Mouse (Mus musculus) liver, embryonic 15.5 days (tissue): ENCODE measurements around the gene Ttc28. TPM values are rescaled to one million over a fixed set of nuclear protein-coding genes. Genes with fewer than 3 reads are reported as not detected.
"Not testable (repeated sequence)": the region's sequence is repeated elsewhere in the genome, so short reads cannot be mapped to it uniquely, and the experiment has no call there.

Experiments
- ATAC-seq: fragments of 200-750 bp; cut with Nextera tagmentation; 2 replicates; pipeline ENCODE4 v1.8.0; 2017; ENCODE audit warnings: moderate number of reproducible peaks, mild to moderate bottlenecking, moderate library complexity; ENCODE audit not compliant: insufficient read depth
- H3K27ac ChIP-seq: fragments of 300-500 bp; sonication (generic); replicated peaks from 2 replicates; pipeline ENCODE4 v1.5.1; 2015; ENCODE audit warnings: mild to moderate bottlenecking, inconsistent platforms
- H3K27me3 ChIP-seq: fragments of 300-500 bp; sonication (generic); 2 replicates; pipeline ENCODE4 v1.6.1; 2015; ENCODE audit warnings: mild to moderate bottlenecking, inconsistent platforms
- H3K36me3 ChIP-seq: fragments of 300-500 bp; sonication (generic); replicated peaks from 2 replicates; pipeline ENCODE4 v1.6.1; 2015; ENCODE audit warnings: moderate library complexity, mild to moderate bottlenecking, inconsistent platforms
- H3K4me1 ChIP-seq: fragments of 300-500 bp; sonication (generic); replicated peaks from 2 replicates; pipeline ENCODE4 v1.6.1; 2015; ENCODE audit warnings: inconsistent platforms
- H3K4me2 ChIP-seq: fragments of 300-500 bp; sonication (generic); 2 replicates; pipeline ENCODE4 v1.6.1; 2015; ENCODE audit warnings: moderate library complexity, mild to moderate bottlenecking, inconsistent platforms
- H3K4me3 ChIP-seq: fragments of 300-500 bp; sonication (generic); replicated peaks from 2 replicates; pipeline ENCODE4 v1.5.1; 2015; ENCODE audit warnings: mild to moderate bottlenecking, inconsistent platforms
- H3K9ac ChIP-seq: fragments of 300-500 bp; sonication (generic); 2 replicates; pipeline ENCODE4 v1.6.1; 2015; ENCODE audit warnings: moderate library complexity, mild to moderate bottlenecking, inconsistent platforms
- H3K9me3 ChIP-seq: fragments of 300-500 bp; sonication (generic); replicated peaks from 2 replicates; pipeline ENCODE4 v1.6.1; 2016; ENCODE audit warnings: inconsistent platforms
- WGBS: fragments of 180-500 bp; shearing (Covaris S2); methylation state at CpG from one replicate; pipeline ENCODE4 v1.1.7; 2015; ENCODE audit warnings: mixed read lengths; ENCODE audit not compliant: insufficient replicate concordance; 5-methylcytosine and 5-hydroxymethylcytosine counted together
- polyA plus RNA-seq: library from polyadenylated mRNA; unstranded; fragments of >200 nt; fragmentation: Nextera tagmentation; extraction: Ambion mirVana; gene quantifications from 2 replicates; pipeline ENCODE4 v1.2.1, GENCODE M21; 2015

Gene Ttc28
- polyA plus RNA-seq, result 1.1 and 1.5 TPM in 2 replicates

DNA sequence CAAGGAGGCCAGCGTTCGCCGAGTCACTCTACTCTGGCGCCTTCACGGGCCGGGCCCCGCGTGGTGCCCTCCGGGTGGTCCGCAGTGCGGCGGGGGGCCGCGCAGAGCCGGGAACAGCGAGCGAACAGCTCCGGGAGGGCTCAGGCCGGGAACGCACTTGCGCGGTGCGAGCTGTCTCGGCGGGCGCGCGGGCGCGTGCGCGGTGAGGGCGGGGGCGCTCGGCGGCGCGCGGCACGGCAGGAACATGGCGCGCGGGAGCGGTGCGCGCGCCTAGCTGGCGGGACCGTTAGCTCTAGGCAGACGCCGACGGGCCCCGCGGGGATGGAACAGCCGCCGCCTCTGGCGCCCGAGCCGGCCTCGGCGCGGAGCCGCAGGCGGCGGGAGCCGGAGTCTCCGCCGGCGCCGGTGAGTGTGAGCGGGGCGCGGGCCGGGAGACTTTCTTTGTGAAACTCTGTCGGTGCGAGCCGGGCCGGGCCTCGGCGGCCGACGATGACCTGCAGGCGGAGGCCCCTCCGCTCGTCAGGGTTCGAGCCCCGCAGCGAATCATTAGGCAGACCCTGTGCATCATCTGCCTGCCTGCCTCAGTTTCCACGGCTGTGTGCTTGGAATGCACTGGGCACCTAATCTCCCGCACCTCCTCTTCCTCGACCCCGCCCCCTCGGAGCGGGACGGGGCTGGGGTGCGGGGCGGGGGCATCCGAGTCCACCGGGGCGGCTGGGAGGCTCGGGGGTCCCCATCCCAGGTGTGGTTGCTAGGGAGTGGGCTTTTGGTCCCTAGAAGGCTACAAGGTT, at the start of gene Ttc28:
Ttc28 (plus strand) TSS at position 220 of the 791 bp plus-strand sequence.
- peaks cover 14% of the 10 kb centered on the region for H3K36me3 ChIP-seq
- H3K9ac ChIP-seq, result peak within 1 kb of the TSS; percentile 80
- H3K4me3 ChIP-seq, result peak within 1 kb of the TSS; percentile 84
- H3K27ac ChIP-seq, result peak within 1 kb of the TSS; percentile 26; the same call in 1 of the 2 replicates
- peak within 1 kb of the TSS; percentile 97 for H3K4me2 ChIP-seq
- no peaks in the 10 kb centered on the region for H3K27me3 ChIP-seq
- WGBS, result under 1% methylated on average over 100 of the region's 101 CpGs
- peaks cover 25% of the 10 kb centered on the region for H3K4me1 ChIP-seq
- no peaks in the 10 kb centered on the region for H3K9me3 ChIP-seq
- ATAC-seq, result peak; percentile 92

DNA sequence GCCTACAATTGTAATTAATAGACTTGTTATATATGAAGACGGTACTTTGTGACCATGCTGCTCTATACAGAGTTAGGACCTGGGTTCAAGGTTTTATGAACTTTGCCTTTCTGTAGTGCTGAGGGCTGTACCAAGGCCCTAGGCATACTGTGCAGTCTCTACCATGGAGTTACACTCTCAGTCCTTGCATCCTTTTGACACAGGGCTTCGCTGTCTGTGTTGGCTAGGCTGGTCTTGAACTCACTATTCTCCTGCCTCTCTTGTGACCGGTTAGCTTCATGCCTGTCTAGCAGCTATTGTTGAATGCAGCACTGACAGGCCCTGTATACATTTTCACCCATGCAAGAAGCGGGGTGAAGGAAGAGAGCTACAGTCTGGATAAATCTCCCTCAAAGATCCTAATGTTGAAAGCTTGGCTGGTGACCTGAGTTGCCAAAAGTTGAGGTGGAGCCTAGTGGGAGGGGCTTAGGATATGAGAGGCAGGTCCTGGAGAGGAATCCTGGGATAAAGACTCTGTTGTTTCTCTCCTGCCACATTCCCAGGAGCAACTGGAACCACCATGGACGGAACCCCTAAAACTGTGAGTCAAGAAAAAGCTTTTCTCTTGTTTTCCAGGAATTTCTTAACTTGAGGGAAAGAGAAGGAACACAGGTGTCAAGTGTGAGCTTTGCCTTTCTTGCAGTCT, 48.4 kb upstream of the Ttc28 start:
- Histone ChIP-seq H3K4me3 (no peak overlapping the region), H3K4me1 (peaks cover 28% of the 10 kb centered on the region), H3K4me2 (no peak overlapping the region), H3K9ac (no peak overlapping the region), H3K9me3 (no peaks in the 10 kb centered on the region), H3K36me3 (peaks cover 66% of the 10 kb centered on the region), H3K27ac (no peak overlapping the region), H3K27me3 (no peaks in the 10 kb centered on the region)
- WGBS, result 84% methylated on average over 5 of the region's 5 CpGs
- ATAC-seq, result no peak

DNA sequence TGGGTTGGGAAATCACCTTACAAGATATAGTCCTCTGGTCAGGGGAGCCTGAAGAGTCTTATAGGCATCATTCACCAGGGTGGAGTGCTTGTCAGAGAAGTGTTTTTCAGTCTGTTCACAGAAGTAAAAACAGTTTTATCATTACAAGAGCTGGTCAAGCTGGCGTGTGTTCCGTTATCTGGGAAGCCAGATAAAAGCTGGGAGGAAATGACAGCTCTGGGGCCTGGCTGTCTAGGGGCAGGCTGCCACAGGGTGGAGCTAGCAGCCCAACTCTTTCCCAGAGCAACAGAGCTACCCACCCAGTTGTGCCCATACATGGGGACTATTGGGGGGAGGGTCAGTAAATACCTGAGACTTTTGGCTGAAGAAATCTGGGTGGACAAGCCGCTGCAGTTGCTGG, 43.6 kb upstream of the Ttc28 start:
- peak; percentile 77 for ATAC-seq
- Histone ChIP-seq H3K27me3 (no peaks in the 10 kb centered on the region), H3K36me3 (peaks cover 40% of the 10 kb centered on the region), H3K4me1 (peaks cover 57% of the 10 kb centered on the region), H3K9me3 (no peaks in the 10 kb centered on the region), H3K4me3 (peak overlapping the region; percentile 81), H3K9ac (peak overlapping the region; percentile 87), H3K27ac (peak overlapping the region; percentile 98), H3K4me2 (peak overlapping the region; percentile 71)
- WGBS, result 3% methylated on average over 3 of the region's 3 CpGs

DNA sequence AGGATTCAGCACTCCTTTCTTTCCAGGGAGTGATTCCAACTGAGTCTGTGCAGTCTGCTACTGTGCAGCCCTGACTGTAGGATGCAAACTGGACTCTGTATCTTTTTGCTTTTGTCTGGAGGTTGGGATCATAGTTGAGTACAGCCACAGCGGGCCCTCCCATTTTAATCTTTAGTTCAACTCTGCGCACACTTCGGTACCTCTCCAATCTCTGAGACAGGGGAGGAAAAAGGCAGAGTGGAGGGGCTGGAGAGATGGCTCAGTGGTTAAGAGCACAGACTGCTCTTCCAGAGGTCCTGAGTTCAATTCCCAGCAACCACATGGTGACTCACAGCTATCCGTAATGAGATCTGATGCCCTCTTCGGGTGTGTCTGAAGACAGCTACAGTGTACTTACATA, 41.6 kb upstream of the Ttc28 start:
- peak overlapping the region; percentile 81 for H3K4me3 ChIP-seq
- H3K4me2 ChIP-seq, result peak overlapping the region; percentile 71
- H3K9me3 ChIP-seq, H3K27me3 ChIP-seq, ATAC-seq: not testable (repeated sequence)
- peak overlapping the region; percentile 87 for H3K9ac ChIP-seq
- peaks cover 40% of the 10 kb centered on the region for H3K36me3 ChIP-seq
- peaks cover 76% of the 10 kb centered on the region for H3K4me1 ChIP-seq
- peak overlapping the region; percentile 98 for H3K27ac ChIP-seq
- WGBS, result 30% methylated on average over 5 of the region's 5 CpGs

DNA sequence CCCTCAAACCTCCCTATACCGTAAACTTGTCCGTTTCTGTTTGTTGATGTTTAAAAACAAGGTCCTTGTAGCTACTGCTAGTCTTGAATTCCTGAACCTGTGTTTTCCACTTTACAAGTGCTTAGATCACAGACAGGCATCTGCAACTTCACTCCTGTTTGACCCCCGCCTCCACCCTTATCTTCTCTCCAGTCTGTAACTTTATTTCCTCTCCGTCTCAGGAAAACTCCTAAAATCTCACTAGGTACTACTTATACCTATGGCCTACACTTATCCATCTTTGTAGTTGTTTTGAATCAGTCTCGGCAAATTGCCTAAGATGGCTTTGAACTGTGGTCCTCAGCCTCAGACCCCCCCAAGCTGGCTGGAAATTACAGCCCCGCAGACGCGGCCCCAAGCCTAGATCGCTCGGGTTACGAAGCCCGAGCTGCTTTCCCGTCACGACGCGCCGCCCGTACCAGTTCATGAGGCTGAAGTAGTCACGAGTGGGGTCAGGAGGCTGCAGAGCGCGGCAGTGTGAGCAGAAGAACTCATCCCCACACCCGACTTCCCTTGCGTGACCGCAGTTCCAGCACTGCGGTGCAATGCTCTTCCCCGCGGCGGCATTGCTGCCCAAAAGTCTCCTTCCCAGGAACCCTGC, 40.4 kb upstream of the Ttc28 start:
- peaks cover 71% of the 10 kb centered on the region for H3K4me1 ChIP-seq

DNA sequence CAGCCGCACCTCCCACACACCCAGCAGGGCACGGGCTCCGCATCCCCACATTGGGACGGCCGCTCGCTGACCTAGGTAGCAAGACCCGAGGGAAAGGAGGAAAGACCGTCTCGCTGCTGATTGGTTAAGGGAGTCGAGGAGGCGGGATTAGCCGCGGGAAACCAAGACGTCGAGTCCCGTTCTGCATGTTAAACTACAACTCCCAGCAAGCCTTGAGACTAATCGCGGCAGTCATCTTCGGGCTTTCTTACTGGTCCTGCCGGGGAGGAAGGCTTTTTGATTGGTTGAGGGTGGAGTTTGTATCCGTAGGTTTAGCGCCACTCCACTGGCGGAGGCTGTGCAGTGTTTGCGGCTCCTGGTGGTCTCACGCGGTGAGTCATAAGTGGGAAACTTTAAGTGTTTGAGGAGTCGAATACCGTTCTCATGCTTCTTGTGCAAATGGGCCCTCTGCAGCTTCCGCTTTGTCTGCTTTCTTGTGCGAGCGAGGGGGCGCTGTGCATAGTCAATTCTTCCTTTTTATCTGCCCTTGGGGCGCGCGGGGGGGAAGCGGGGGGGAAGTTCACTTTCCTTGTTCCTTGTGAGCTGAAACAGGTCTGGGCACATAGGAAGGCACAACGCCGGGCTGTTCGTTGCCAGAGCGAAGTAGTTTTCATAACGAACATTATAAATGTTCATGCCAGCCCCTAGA, 39.8 kb upstream of the Ttc28 start, which contains the start of the genes Hscb and Chek2:
Hscb (minus strand) TSS at position 100 of the 688 bp plus-strand sequence.
Chek2 (plus strand) TSS at position 302 of the 688 bp plus-strand sequence.
- peak within 1 kb of the TSS; percentile 98 for H3K27ac ChIP-seq
- ATAC-seq, result peak; percentile 83
- H3K9me3 ChIP-seq, result no peaks in the 10 kb centered on the region
- H3K9ac ChIP-seq, result peak within 1 kb of the TSS; percentile 87
- peak within 1 kb of the TSS; percentile 81 for H3K4me3 ChIP-seq
- H3K27me3 ChIP-seq, result no peaks in the 10 kb centered on the region
- WGBS, result under 1% methylated on average over 41 of the region's 41 CpGs
- H3K4me1 ChIP-seq, result peaks cover 66% of the 10 kb centered on the region
- H3K4me2 ChIP-seq, result peak within 1 kb of the TSS; percentile 71
- peaks cover 42% of the 10 kb centered on the region for H3K36me3 ChIP-seq

More for the DNA sequence above, 40.4 kb upstream of the Ttc28 start:
- Histone ChIP-seq H3K36me3 (peaks cover 40% of the 10 kb centered on the region), H3K9me3 (no peaks in the 10 kb centered on the region), H3K4me3 (peak overlapping the region; percentile 81), H3K27me3 (no peaks in the 10 kb centered on the region), H3K4me2 (peak overlapping the region; percentile 71), H3K9ac (peak overlapping the region; percentile 87), H3K27ac (peak overlapping the region; percentile 98)
- ATAC-seq, result peak; percentile 14; the same call in 1 of the 2 replicates
- 1% methylated on average over 28 of the region's 28 CpGs for WGBS

DNA sequence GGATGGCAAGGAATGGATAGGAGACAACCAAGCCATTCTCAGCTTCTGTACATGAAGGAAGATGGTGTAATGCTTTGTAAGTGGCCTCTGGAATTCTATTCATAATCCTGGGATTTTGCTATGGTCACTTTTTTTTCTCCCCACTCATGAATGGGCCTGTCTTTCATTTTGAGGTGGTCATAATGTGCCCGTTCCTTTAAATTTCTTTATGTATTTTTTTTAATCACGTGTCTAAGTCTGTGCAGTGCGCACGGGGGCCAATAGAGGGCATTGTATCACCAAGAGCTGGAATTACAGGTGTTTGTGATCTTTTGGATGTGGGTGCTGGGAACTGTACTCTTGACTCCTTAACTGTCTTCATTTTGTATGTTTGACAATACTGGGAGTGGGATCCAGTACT, 39.1 kb upstream of the Ttc28 start:
- peak overlapping the region; percentile 90 for H3K27ac ChIP-seq
- WGBS, result under 1% methylated on average over 4 of the region's 4 CpGs
- ATAC-seq, result no peak

DNA sequence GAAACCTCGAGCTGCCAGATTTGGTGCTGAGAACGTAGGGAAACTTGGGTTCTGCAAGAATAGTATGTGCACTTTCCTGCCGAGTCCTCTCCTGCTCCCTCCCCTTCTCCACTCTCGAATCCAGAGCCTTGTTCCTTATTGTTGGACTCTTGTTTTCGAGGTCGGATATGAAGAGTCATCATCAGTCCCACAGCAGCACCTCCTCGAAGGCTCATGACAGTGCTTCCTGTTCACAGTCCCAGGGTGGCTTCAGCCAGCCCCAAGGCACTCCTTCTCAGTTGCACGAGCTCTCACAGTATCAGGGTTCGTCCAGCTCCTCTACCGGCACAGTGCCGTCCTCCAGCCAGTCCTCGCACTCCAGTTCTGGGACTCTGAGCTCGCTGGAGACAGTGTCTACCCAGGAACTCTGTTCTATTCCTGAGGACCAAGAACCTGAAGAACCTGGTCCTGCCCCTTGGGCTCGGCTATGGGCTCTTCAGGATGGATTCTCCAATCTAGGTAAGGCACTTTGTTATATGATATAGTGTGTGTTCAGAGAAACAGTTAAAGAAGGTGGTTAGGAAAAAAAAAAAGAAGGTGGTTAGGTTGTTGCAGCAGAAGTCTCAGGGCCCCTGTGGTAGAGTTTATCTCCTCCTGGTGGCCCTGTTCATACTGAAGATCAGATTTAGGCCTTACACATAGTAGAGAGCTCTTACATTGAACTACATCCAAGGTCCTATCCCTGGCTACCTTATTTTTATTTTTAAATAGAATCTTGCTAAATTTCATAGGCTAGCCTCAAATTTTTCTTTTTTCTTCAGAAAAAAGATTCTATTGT, 38.3 kb upstream of the Ttc28 start:
- peak overlapping the region; percentile 37; the same call in 1 of the 2 replicates for H3K9ac ChIP-seq
- 50% methylated on average over 14 of the region's 14 CpGs for WGBS
- H3K27ac ChIP-seq, result peak overlapping the region; percentile 90

More for the DNA sequence above, 39.1 kb upstream of the Ttc28 start:
- Histone ChIP-seq H3K4me1 (peaks cover 59% of the 10 kb centered on the region), H3K9ac (peak overlapping the region; percentile 77), H3K27me3 (no peaks in the 10 kb centered on the region), H3K4me3 (peak overlapping the region; percentile 81), H3K36me3 (peaks cover 48% of the 10 kb centered on the region), H3K4me2 (peak overlapping the region; percentile 71), H3K9me3 (no peaks in the 10 kb centered on the region)

DNA sequence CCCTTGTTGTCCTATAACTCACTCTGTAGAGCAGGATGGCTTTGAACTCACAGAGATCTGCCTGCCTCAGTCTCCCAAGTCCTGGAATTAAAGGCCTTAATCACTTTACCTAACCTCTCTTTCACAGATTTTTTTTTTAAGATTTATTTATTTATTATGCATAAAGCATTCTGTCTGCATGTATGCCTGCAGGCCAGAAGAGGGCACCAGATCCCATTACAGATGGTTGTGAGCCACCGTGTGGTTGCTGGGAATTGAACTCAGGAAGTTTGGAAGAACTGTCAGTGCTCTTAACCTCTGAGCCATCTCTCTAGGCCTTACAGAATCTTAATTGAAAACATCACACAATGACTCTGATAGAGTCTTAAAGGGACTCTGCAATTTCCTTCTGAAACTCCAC, 26.6 kb upstream of the Ttc28 start:
- no peak overlapping the region for H3K9ac ChIP-seq
- peaks cover 95% of the 10 kb centered on the region for H3K36me3 ChIP-seq
- H3K9me3 ChIP-seq, result no peaks in the 10 kb centered on the region
- no peak overlapping the region for H3K27ac ChIP-seq
- H3K4me2 ChIP-seq, result no peak overlapping the region
- no peak overlapping the region for H3K4me3 ChIP-seq
- no peak for ATAC-seq
- H3K4me1 ChIP-seq, result no peaks in the 10 kb centered on the region
- H3K27me3 ChIP-seq, result no peaks in the 10 kb centered on the region
- 73% methylated on average over 1 of the region's 1 CpGs for WGBS

More for the DNA sequence above, 38.3 kb upstream of the Ttc28 start:
- ATAC-seq, result no peak
- Histone ChIP-seq H3K9me3 (no peaks in the 10 kb centered on the region), H3K4me1 (peaks cover 53% of the 10 kb centered on the region), H3K4me3 (peak overlapping the region; percentile 81), H3K27me3 (no peaks in the 10 kb centered on the region), H3K36me3 (peaks cover 56% of the 10 kb centered on the region), H3K4me2 (peak overlapping the region; percentile 71)

DNA sequence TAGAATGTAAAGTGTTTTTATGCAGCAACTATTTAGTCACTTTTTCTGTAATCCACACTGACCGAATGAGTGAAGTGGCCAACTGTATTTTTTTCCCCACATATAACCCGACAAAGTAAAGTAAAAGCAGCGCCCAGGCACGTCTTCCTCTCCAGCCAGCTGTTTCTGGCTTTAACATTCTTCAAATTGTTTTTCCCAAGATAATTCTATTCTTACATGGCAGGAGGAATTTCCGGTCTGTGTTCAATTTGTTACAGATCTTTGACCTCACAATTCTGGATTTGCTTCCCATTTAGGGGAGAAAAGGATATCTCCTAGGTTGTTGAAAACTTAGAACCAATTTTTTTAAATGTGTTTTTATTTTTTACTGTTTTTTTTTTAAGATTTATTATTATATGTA, 22.5 kb upstream of the Ttc28 start:
- peaks cover 98% of the 10 kb centered on the region for H3K36me3 ChIP-seq
- no peaks in the 10 kb centered on the region for H3K4me1 ChIP-seq
- H3K4me3 ChIP-seq, result no peak overlapping the region
- H3K9me3 ChIP-seq, result no peaks in the 10 kb centered on the region
- H3K9ac ChIP-seq, result no peak overlapping the region
- no peaks in the 10 kb centered on the region for H3K27me3 ChIP-seq
- H3K27ac ChIP-seq, result no peak overlapping the region
- H3K4me2 ChIP-seq, result no peak overlapping the region
- ATAC-seq, result no peak
- 83% methylated on average over 5 of the region's 5 CpGs for WGBS
